Comparison of ENCODE assay signal across 8 mouse cellular contexts in genomic region chr12:39493578-39494218, GRCm38 (mm10).
DNase-seq lines count a peak whose midpoint lies in the region; ATAC-seq and TF ChIP-seq lines count a peak whose summit lies in the region.

No protein-coding gene starts in this region.

- H3K4me2 ChIP-seq in kidney, embryonic 14.5 days (replicated peaks; ENCODE audit: low read depth, low read length) = no peak overlapping the region
- no peak overlapping the region for H3K4me2 ChIP-seq in hindbrain, postnatal 0 days (ENCODE audit: low read depth, low read length)

- no peaks in the 10 kb centered on the region for H3K36me3 ChIP-seq in kidney, embryonic 14.5 days (ENCODE audit: control insufficient read depth, insufficient read depth, low read length)
- no peaks in the 10 kb centered on the region for H3K36me3 ChIP-seq in hindbrain, postnatal 0 days (ENCODE audit: insufficient read depth, low read length)

- peak; percentile 11 to 80 for DNase-seq in adrenal gland, adult (ENCODE audit: inconsistent age in 2 of 2, low spot score in 1 of 2)
- no peak for DNase-seq in adrenal gland, adult 18-20 months (ENCODE audit: low spot score in 2 of 2)
- peak; percentile 8 for DNase-seq in kidney, postnatal 14 days
- DNase-seq in brain, adult 2 months (ENCODE audit: low read depth, low spot score) = peak; percentile 83
- DNase-seq in hindbrain, postnatal 0 days (ENCODE audit: low spot score) = peak; percentile 75
- DNase-seq in gastrocnemius, adult 18-20 months (ENCODE audit: low spot score) = no peak
- no peak for DNase-seq in spleen, adult 18-20 months

- no peaks in the 10 kb centered on the region for H3K27me3 ChIP-seq in kidney, embryonic 14.5 days (ENCODE audit: control insufficient read depth, insufficient read depth, low read length)
- H3K27me3 ChIP-seq in hindbrain, postnatal 0 days (ENCODE audit: insufficient read depth, low read length) = no peaks in the 10 kb centered on the region

- WGBS in kidney, embryonic 14.5 days = 56% methylated on average over 6 of the region's 6 CpGs
- WGBS in hindbrain, postnatal 0 days = 71% methylated on average over 6 of the region's 6 CpGs

- no peak overlapping the region for H3K9ac ChIP-seq in kidney, embryonic 14.5 days (ENCODE audit: low read depth, low read length)
- no peak overlapping the region for H3K9ac ChIP-seq in hindbrain, postnatal 0 days (replicated peaks; ENCODE audit: low read length)

- no peak overlapping the region for H3K4me3 ChIP-seq in kidney, embryonic 14.5 days (ENCODE audit: low read length)
- no peak overlapping the region for H3K4me3 ChIP-seq in hindbrain, postnatal 0 days (ENCODE audit: low read length)

- no peaks in the 10 kb centered on the region for H3K4me1 ChIP-seq in kidney, embryonic 14.5 days (ENCODE audit: control insufficient read depth, insufficient read depth, low read length)
- H3K4me1 ChIP-seq in hindbrain, postnatal 0 days (ENCODE audit: insufficient read depth, low read length) = no peaks in the 10 kb centered on the region

- no peaks in the 10 kb centered on the region for H3K9me3 ChIP-seq in kidney, embryonic 14.5 days (ENCODE audit: control insufficient read depth, low read length)
- no peaks in the 10 kb centered on the region for H3K9me3 ChIP-seq in hindbrain, postnatal 0 days (ENCODE audit: low read length)

- no peak overlapping the region for H3K27ac ChIP-seq in kidney, embryonic 14.5 days (ENCODE audit: low read depth, low read length)
- no peak overlapping the region for H3K27ac ChIP-seq in hindbrain, postnatal 0 days

- TF ChIP-seq CTCF in hindbrain, postnatal 0 days (IDR thresholded peaks at IDR 0.05; ENCODE audit: low read depth) = peak; percentile 73

- no peak for ATAC-seq in kidney, embryonic 14.5 days (ENCODE audit: low FRiP score, low TSS enrichment)
- 0 out of 2 replicates have a peak, but pooled peaks have one; percentile 24 for ATAC-seq in hindbrain, postnatal 0 days

Comparison
In these comparisons a context has a peak if more than half of its experiments do, and no peak if none do; other contexts are left out.
1. DNase-seq: peak in adrenal gland, adult (2 of 2), kidney, postnatal 14 days (single experiment), brain, adult 2 months (single experiment) and hindbrain, postnatal 0 days (single experiment); none in adrenal gland, adult 18-20 months (0 of 2), gastrocnemius, adult 18-20 months (single experiment) and spleen, adult 18-20 months (0 of 2).